Mouse (Mus musculus) liver, embryonic 14.5 days (tissue): ENCODE measurements around the gene Igf2r.

ENCODE experiments used
- CTCF ChIP-seq: IDR thresholded peaks from 2 replicates; pipeline ENCODE4 v1.5.1; 2016; ENCODE audit warnings: antibody characterized with exemption, low read depth, control low read depth
- EP300 ChIP-seq: IDR thresholded peaks from 2 replicates; pipeline ENCODE4 v1.6.1; 2016; ENCODE audit warnings: antibody characterized with exemption, low read depth

DNA sequence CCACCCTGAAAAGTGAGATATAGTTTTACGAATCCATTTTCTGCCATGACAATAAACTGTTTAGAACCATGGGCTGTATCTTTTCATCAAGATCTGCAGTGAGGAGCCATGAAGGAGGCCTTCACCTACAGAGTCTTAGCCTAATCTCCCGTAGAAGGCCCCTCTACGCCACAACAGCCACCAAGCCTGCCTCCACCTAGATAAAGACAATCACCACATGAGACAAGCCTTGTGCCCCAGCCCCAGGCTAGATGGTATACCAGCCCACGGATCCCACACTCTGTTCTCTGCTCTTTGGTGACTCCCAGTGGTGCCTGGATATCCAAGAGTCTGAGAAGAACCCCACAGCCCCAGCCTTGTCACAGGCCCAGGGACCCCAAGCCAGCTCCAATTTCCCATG lies 46.4 kb upstream of the Igf2r start:
- TF ChIP-seq CTCF (no peak), EP300 (peak; percentile 78)
